ENCODE assay signal across 16 mouse cellular contexts in genomic region chr17:87286481-87287143, GRCm38 (mm10). TPM values are rescaled to one million over a fixed set of nuclear protein-coding genes. Genes with fewer than 3 reads are reported as not detected.
DNase-seq lines count a peak whose midpoint lies in the region; ATAC-seq and TF ChIP-seq lines count a peak whose summit lies in the region.
"Had no signal": no experiment of that assay in that cellular context is flagged by ENCODE, and none has a peak within 500 bp of the region (broad histone marks: within the 10 kb centered on the region; RNA-seq: fewer than 3 reads in every experiment).

No protein-coding gene starts in this region.

- H3K27me3 ChIP-seq in kidney, adult 2 months (replicated peaks; ENCODE audit: control insufficient read depth, insufficient read depth, low read length), result no peaks in the 10 kb centered on the region
- peaks cover 10% of the 10 kb centered on the region; the same call in 1 of the 2 replicates for H3K27me3 ChIP-seq in lung, embryonic 16.5 days (ENCODE audit: control insufficient read depth, insufficient read depth, low read depth, low read length)

- intact Hi-C loops in gastrocnemius, adult 2 months (cut with DNase I), result loop anchor here (10.0 kb wide), 1 partner anchor 378 kb away; no protein-coding TSS in a partner anchor

- H3K4me2 ChIP-seq in lung, embryonic 16.5 days (ENCODE audit: low read depth, low read length), result no peak overlapping the region
- H3K4me2 ChIP-seq: embryonic facial prominence, embryonic 13.5 days; heart, embryonic 12.5 days; midbrain, embryonic 13.5 days had no signal

- H3K36me3 ChIP-seq in kidney, adult 2 months (ENCODE audit: control insufficient read depth, insufficient read depth, low read length), result no peaks in the 10 kb centered on the region
- H3K36me3 ChIP-seq in lung, embryonic 16.5 days (ENCODE audit: control insufficient read depth, insufficient read depth, low read length), result no peaks in the 10 kb centered on the region
- H3K36me3 ChIP-seq: embryonic facial prominence, embryonic 13.5 days; heart, embryonic 12.5 days; midbrain, embryonic 13.5 days had no signal

- no peaks in the 10 kb centered on the region for H3K9me3 ChIP-seq in lung, embryonic 16.5 days (ENCODE audit: control insufficient read depth, low read length)
- H3K9me3 ChIP-seq: embryonic facial prominence, embryonic 13.5 days; heart, embryonic 12.5 days; midbrain, embryonic 13.5 days had no signal

- no peak overlapping the region for H3K9ac ChIP-seq in lung, embryonic 16.5 days (ENCODE audit: low read length)
- H3K9ac ChIP-seq: embryonic facial prominence, embryonic 13.5 days; heart, embryonic 12.5 days; midbrain, embryonic 13.5 days had no signal

- TF ChIP-seq CTCF in kidney, adult 2 months (conservative IDR thresholded peaks at IDR 0.05; ENCODE audit: insufficient read depth, insufficient read length, low read depth, low read length), result no peak
- no peak for TF ChIP-seq CTCF in lung, adult 2 months (IDR thresholded peaks at IDR 0.05; ENCODE audit: insufficient read depth, low read length)
- TF ChIP-seq CTCF in gastrocnemius, adult 2 months (IDR thresholded peaks at IDR 0.05), result no peak

- 60% methylated on average over 8 of the region's 8 CpGs for WGBS in kidney, adult 2 months
- WGBS in lung, embryonic 16.5 days, result 48% methylated on average over 8 of the region's 8 CpGs
- WGBS in lung, adult 2 months, result 56% methylated on average over 8 of the region's 8 CpGs

- H3K27ac ChIP-seq in kidney, adult 2 months (ENCODE audit: insufficient read depth, low read depth, low read length), result peak overlapping the region; percentile 28
- H3K27ac ChIP-seq in lung, embryonic 16.5 days (ENCODE audit: low read length), result peak overlapping the region; percentile 47; the same call in 1 of the 2 replicates
- no peak overlapping the region for H3K27ac ChIP-seq in gastrocnemius, adult 2 months
- H3K27ac ChIP-seq: embryonic facial prominence, embryonic 13.5 days; midbrain, embryonic 13.5 days had no signal

- TF ChIP-seq POLR2A in kidney, adult 2 months (IDR thresholded peaks at IDR 0.05; ENCODE audit: low read depth, low read length), result no peak
- no peak for TF ChIP-seq POLR2A in lung, adult 2 months (IDR thresholded peaks at IDR 0.05; ENCODE audit: borderline replicate concordance, extremely low read depth, low read depth, low read length)

- H3K4me3 ChIP-seq in kidney, adult 2 months (ENCODE audit: insufficient read depth, low read depth, low read length), result no peak overlapping the region
- no peak overlapping the region for H3K4me3 ChIP-seq in lung, embryonic 16.5 days (ENCODE audit: low read length)
- H3K4me3 ChIP-seq in lung, adult 2 months (replicated peaks; ENCODE audit: extremely low read depth, low read depth, low read length), result no peak overlapping the region
- no peak overlapping the region for H3K4me3 ChIP-seq in gastrocnemius, adult 2 months
- H3K4me3 ChIP-seq: embryonic facial prominence, embryonic 13.5 days; heart, embryonic 12.5 days; midbrain, embryonic 13.5 days had no signal

- peaks cover 41% of the 10 kb centered on the region for H3K4me1 ChIP-seq in kidney, adult 2 months (ENCODE audit: control insufficient read depth, insufficient read depth, low read length)
- H3K4me1 ChIP-seq in lung, embryonic 16.5 days (replicated peaks; ENCODE audit: control insufficient read depth, insufficient read depth, low read length), result peaks cover 25% of the 10 kb centered on the region
- H3K4me1 ChIP-seq in lung, adult 2 months (ENCODE audit: control insufficient read depth, insufficient read depth, low read length), result peaks cover 6% of the 10 kb centered on the region

- no peak for DNase-seq in kidney, adult 2 months
- no peak for DNase-seq in kidney, postnatal 36 days
- DNase-seq in lung, adult 2 months, result no peak
- DNase-seq in lung, postnatal 36 days, result peak; percentile 59
- DNase-seq in thymus, postnatal 36 days, result peak; percentile 26 to 32
- no peak for DNase-seq in gastrocnemius, adult 2 months
- DNase-seq: adrenal gland, adult 2 months; cerebellum, adult 18-20 months; gastrocnemius, postnatal 25 days; heart, postnatal 4 days; layer of hippocampus, postnatal 36 days had no signal

- no peak for ATAC-seq in lung, embryonic 16.5 days (ENCODE audit: low read depth)
- ATAC-seq: inflammation-experienced regulatory T-cells, adult 6 months; midbrain, embryonic 13.5 days had no signal

RNA-seq across cellular contexts. Expression of gene Ttc7, which starts 3.9 kb away (rescaled TPM):
- polyA plus RNA-seq in kidney, adult 2 months (2012; rRNA removed), result 68.6 and 81.9 TPM in 2 replicates
- 6.1 and 6.4 TPM in 2 replicates for polyA plus RNA-seq in lung, embryonic 16.5 days (2015; fragmentation: Nextera tagmentation; extraction: Ambion mirVana)
- polyA plus RNA-seq in lung, adult 2 months (2012; rRNA removed), result 78.4 and 102 TPM in 2 replicates
- 10 to 100 TPM in 1 of 2 experiments, 1 to 10 TPM in 1; 8.9 to 15.9 TPM for total RNA-seq in gastrocnemius, adult 2 months (2021)

RNA-seq across cellular contexts. Expression of gene Mcfd2, which starts 20.9 kb away (rescaled TPM):
- 159 and 170 TPM in 2 replicates for polyA plus RNA-seq in kidney, adult 2 months (2012; rRNA removed)
- polyA plus RNA-seq in lung, embryonic 16.5 days (2015; fragmentation: Nextera tagmentation; extraction: Ambion mirVana), result 113 and 118 TPM in 2 replicates
- 71.7 and 87.8 TPM in 2 replicates for polyA plus RNA-seq in lung, adult 2 months (2012; rRNA removed)
- total RNA-seq in gastrocnemius, adult 2 months (2021), result 10 to 100 TPM; 23.7 to 29.7 TPM

Comparison
In these comparisons a context has a peak if more than half of its experiments do, and no peak if none do; other contexts are left out.
1. DNase-seq: peak in lung, postnatal 36 days (single experiment) and thymus, postnatal 36 days (2 of 2); none in kidney, adult 2 months (single experiment), kidney, postnatal 36 days (0 of 2), lung, adult 2 months (single experiment) and gastrocnemius, adult 2 months (single experiment).